Mouse (Mus musculus) heart, embryonic 14.5 days (tissue): ENCODE results near the gene Rtn1. TPM values are rescaled to one million over a fixed set of nuclear protein-coding genes. Genes with fewer than 3 reads are reported as not detected.

Source experiments
- ATAC-seq: fragments of 200-750 bp; cut with Nextera tagmentation; 2 replicates; pipeline ENCODE4 v1.8.0; 2017; ENCODE audit warnings: low read depth, moderate TSS enrichment; ENCODE audit not compliant: insufficient number of reproducible peaks, insufficient read depth, low FRiP score
- H3K27ac ChIP-seq, 2 experiments: fragments of 200-500 bp in 1 of 2; fragments of 300-500 bp in 1 of 2; sonication (generic) in 1 of 2; replicated peaks in 1 of 2; 2 replicates each; pipeline ENCODE4 v1.5.1; 2012 to 2014; ENCODE audit warnings: low read depth in 2 of 2, low read length in 2 of 2, control low read depth in 1 of 2, mild to moderate bottlenecking in 1 of 2, mixed read lengths in 1 of 2; ENCODE audit not compliant: control insufficient read depth in 1 of 2, insufficient read depth in 1 of 2
- H3K27me3 ChIP-seq: fragments of 300-500 bp; sonication (generic); 2 replicates; pipeline ENCODE4 v1.6.1; 2014; ENCODE audit warnings: mild to moderate bottlenecking, low read length, control low read depth; ENCODE audit not compliant: control insufficient read depth, insufficient read depth
- H3K36me3 ChIP-seq: fragments of 300-500 bp; sonication (generic); 2 replicates; pipeline ENCODE4 v1.6.1; 2014; ENCODE audit warnings: mild to moderate bottlenecking, control low read depth, low read length, mixed read lengths; ENCODE audit not compliant: control insufficient read depth, insufficient read depth
- H3K4me1 ChIP-seq, 2 experiments: fragments of 200-500 bp in 1 of 2; fragments of 300-500 bp in 1 of 2; sonication (generic) in 1 of 2; 2 replicates each; pipeline ENCODE4 v1.6.1; 2012 to 2014; ENCODE audit warnings: low read length in 2 of 2, control low read depth in 1 of 2, mixed read lengths in 1 of 2; ENCODE audit not compliant: control insufficient read depth in 2 of 2, insufficient read depth in 2 of 2
- H3K4me2 ChIP-seq: fragments of 300-500 bp; sonication (generic); 2 replicates; pipeline ENCODE4 v1.6.1; 2014; ENCODE audit warnings: mild to moderate bottlenecking, low read length
- H3K4me3 ChIP-seq, 2 experiments: fragments of 200-500 bp in 1 of 2; fragments of 300-500 bp in 1 of 2; sonication (generic) in 1 of 2; 2 replicates each; pipeline ENCODE4 v1.5.1; 2012 to 2014; ENCODE audit warnings: low read length in 2 of 2, mild to moderate bottlenecking in 2 of 2, control low read depth in 1 of 2, low read depth in 1 of 2, moderate library complexity in 1 of 2; ENCODE audit not compliant: control insufficient read depth in 1 of 2, insufficient read depth in 1 of 2
- H3K9ac ChIP-seq: fragments of 300-500 bp; sonication (generic); 2 replicates; pipeline ENCODE4 v1.6.1; 2014; ENCODE audit warnings: mild to moderate bottlenecking, low read length
- H3K9me3 ChIP-seq: fragments of 300-500 bp; sonication (generic); 2 replicates; pipeline ENCODE4 v1.6.1; 2016; ENCODE audit warnings: low read length, control low read depth; ENCODE audit not compliant: control insufficient read depth
- WGBS: fragments of 180-500 bp; shearing (Covaris S2); extraction: QIAGEN DNeasy Blood & Tissue Kit; methylation state at CpG from one replicate; pipeline ENCODE4 v1.1.7; 2014; 5-methylcytosine and 5-hydroxymethylcytosine counted together
- polyA plus RNA-seq: library from polyadenylated mRNA; unstranded; fragments of >200 nt; fragmentation: Nextera tagmentation; extraction: Ambion mirVana; gene quantifications from 2 replicates; pipeline ENCODE4 v1.2.1, GENCODE M21; 2014

The Rtn1 gene
- polyA plus RNA-seq, 1 experiment from 2014 or later = 15.1 TPM

DNA sequence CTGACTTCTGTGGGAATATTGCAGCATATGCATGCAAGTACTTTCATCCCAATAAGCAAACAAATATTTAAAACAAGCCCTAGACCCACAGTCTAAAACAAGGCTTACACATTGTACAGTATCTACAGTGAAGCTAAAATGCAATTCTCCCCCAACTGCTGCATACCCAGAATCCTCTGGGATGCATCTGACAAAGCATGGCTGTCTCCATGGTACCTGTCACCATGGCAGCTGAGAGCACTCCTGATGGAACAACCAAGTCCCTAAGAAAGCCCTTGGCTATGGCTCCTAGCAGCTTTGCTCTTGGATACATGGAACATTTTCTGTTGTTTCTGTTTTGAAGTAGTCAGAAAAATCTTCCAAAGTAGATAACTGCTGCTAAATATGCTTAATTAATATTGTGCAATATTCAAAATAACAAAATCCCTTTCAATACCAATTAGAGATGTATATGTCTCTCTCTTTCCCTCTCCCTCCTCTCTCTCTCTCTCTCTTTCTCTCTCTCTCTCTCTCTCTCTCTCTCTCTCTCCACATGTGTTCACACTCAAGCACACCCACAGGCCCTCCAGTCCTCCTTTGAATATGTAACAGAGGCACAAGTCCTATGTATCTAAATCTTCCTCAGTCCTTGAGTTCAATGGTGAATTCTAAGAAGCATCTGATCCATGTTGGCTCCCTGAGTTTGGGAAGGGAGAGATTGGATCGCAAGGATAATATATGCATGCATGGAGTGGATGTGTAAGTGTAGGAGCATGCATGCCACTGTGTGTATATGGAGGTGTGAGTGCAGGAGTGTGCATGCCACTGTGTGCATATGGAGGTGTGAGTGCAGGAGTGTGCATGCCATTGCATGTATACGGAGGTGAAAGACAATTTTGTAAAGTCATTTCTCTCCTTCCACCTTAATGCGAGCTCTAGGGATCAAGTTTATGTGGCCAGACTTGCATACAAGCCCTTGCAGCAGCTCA, 143.3 kb downstream of the Rtn1 start:
- Histone ChIP-seq H3K27ac (no peak overlapping the region), H3K36me3 (no peaks in the 10 kb centered on the region)

DNA sequence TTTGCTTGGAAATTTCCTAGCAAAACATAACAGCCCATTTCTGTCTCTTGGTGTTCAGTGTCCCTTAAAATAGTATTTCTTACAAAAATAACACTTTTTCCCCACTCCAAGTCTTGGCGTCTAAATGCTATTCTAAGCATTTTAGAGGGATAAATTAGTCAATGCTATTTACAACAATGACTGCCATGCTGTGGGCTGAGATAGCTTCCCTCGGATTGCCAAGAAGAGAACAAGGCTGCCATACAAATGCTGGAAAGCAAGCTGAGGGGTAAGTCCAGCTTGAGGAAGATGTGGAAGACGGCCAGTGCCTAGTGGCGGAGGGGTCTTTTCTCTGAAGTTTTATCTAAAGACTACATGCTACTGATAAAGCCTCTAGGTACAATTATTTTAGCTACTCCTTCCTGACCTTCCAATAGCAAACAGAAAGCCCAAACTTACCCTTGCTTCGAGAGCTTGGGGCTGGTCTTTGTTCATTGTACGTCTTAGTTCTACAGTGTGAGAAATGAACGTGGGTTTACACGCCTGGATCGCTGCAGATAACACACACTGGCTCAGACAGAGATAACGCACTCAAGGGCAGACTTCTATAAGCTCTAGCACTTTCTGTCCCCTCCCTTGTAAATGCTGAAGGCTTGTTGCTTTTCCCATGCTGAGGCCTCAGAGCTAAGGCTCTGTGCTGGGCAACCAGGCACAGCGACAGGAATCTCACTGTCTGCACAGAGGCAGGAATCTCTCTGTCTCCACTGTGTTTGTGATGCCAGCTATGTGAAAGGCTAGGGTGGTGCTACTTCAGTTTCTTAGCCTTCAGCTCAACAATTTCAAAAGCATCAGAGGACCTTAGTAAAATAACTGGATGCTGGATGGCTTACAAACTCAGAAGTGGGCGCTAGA, 145.4 kb downstream of the Rtn1 start:
- 50% methylated on average over 12 of the region's 12 CpGs for WGBS
- Histone ChIP-seq H3K9ac (no peak overlapping the region), H3K4me3 (no peak overlapping the region), H3K9me3 (peaks cover 5% of the 10 kb centered on the region; the same call in 1 of the 2 replicates), H3K4me2 (no peak overlapping the region), H3K27me3 (no peaks in the 10 kb centered on the region), H3K36me3 (no peaks in the 10 kb centered on the region), H3K4me1 (0 out of 4 replicates have a peak, but pooled peaks cover 0 to 2% of the 10 kb centered on the region in 2 experiments), H3K27ac (peak overlapping the region in 1 of 2 experiments; percentile 52; a peak in 2 of 4 replicates)
- ATAC-seq = no peak

More for the DNA sequence above, 143.3 kb downstream of the Rtn1 start:
- Histone ChIP-seq H3K9ac (no peak overlapping the region), H3K4me1 (0 out of 4 replicates have a peak, but pooled peaks cover 0 to 2% of the 10 kb centered on the region in 2 experiments), H3K4me3 (no peak overlapping the region), H3K4me2 (no peak overlapping the region), H3K27me3 (no peaks in the 10 kb centered on the region), H3K9me3 (peaks cover 5% of the 10 kb centered on the region; the same call in 1 of the 2 replicates)
- no peak for ATAC-seq
- 88% methylated on average over 3 of the region's 3 CpGs for WGBS

DNA sequence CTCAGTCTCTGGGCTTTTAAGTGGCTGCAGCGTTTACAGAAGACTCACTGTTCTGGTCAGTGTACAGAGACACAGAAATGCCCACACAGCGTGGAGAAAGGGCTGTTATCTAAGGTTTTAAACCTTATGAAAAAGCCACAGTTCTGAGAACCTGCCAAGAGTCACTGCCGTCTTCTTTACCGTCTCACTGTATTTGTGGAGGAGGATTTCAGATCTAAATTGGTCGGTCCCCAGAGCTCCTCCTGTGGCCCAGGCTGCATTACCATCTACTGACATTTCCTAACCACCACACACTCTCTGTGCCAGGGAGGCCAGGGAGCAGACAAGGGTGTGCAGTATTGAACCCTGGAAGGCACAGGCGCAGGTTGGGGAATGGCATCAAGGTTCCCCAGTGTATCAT, 151.9 kb downstream of the Rtn1 start:
- ATAC-seq = no peak

GRCm38 (mm10) chr12:72253040-72253439, 155.8 kb downstream of the Rtn1 start:
- no peaks in the 10 kb centered on the region for H3K9me3 ChIP-seq
- peaks cover 0 to 2% of the 10 kb centered on the region in 2 experiments; a peak in 2 of 4 replicates for H3K4me1 ChIP-seq
- WGBS = 72% methylated on average over 3 of the region's 3 CpGs
- H3K36me3 ChIP-seq = no peaks in the 10 kb centered on the region
- no peaks in the 10 kb centered on the region for H3K27me3 ChIP-seq
- H3K9ac ChIP-seq = no peak overlapping the region
- no peak overlapping the region for H3K4me2 ChIP-seq
- no peak overlapping the region for H3K4me3 ChIP-seq
- H3K27ac ChIP-seq = no peak overlapping the region
- no peak for ATAC-seq

More for the DNA sequence above, 151.9 kb downstream of the Rtn1 start:
- H3K9me3 ChIP-seq = no peaks in the 10 kb centered on the region
- H3K36me3 ChIP-seq = no peaks in the 10 kb centered on the region
- 33% methylated on average over 6 of the region's 6 CpGs for WGBS
- no peak overlapping the region for H3K4me2 ChIP-seq
- H3K4me1 ChIP-seq = peaks cover 0 to 2% of the 10 kb centered on the region in 2 experiments; a peak in 2 of 4 replicates
- H3K27me3 ChIP-seq = no peaks in the 10 kb centered on the region
- H3K4me3 ChIP-seq = no peak overlapping the region
- H3K27ac ChIP-seq = 0 out of 4 replicates have a peak overlapping the region, but pooled peaks of 1 of the 2 experiments have one; percentile 19
- H3K9ac ChIP-seq = no peak overlapping the region

GRCm38 (mm10) chr12:72251890-72252445, 156.9 kb downstream of the Rtn1 start:
- ATAC-seq = no peak
- Histone ChIP-seq H3K9me3 (no peaks in the 10 kb centered on the region), H3K36me3 (no peaks in the 10 kb centered on the region), H3K27me3 (no peaks in the 10 kb centered on the region), H3K9ac (no peak overlapping the region), H3K4me2 (no peak overlapping the region), H3K4me3 (no peak overlapping the region), H3K4me1 (no peaks in the 10 kb centered on the region), H3K27ac (no peak overlapping the region)
- 85% methylated on average over 10 of the region's 10 CpGs for WGBS

DNA sequence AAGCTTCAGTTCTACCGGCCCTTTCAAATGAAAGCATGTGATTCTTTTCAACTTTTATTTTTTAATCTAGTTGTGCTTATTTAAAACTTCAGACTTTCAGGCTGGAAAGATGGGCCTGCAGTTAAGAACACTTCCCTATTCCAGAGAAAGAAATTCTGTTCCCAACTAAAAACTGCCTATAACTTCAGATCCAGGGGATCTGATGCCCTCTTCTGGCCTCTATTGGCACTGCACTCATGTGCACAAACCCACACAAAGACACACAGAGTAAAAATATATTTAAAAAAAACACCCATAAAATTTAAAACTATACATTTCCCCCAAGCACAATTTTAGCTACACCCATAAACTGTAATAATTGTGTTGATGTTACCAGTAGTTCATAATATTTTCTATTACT, 163.9 kb downstream of the Rtn1 start:
- ATAC-seq = no peak
- Histone ChIP-seq H3K36me3 (no peaks in the 10 kb centered on the region), H3K4me2 (no peak overlapping the region), H3K9ac (no peak overlapping the region), H3K27me3 (no peaks in the 10 kb centered on the region), H3K4me1 (0 out of 4 replicates have a peak, but pooled peaks cover 0 to 1% of the 10 kb centered on the region in 2 experiments), H3K4me3 (no peak overlapping the region), H3K9me3 (no peaks in the 10 kb centered on the region), H3K27ac (no peak overlapping the region)
- 85% methylated on average over 1 of the region's 1 CpGs for WGBS

- no peak for ATAC-seq
- Histone ChIP-seq H3K4me3 (no peak overlapping the region), H3K9me3 (no peaks in the 10 kb centered on the region), H3K9ac (no peak overlapping the region), H3K27me3 (peaks cover 7% of the 10 kb centered on the region; the same call in 1 of the 2 replicates), H3K27ac (no peak overlapping the region), H3K4me2 (no peak overlapping the region), H3K4me1 (0 out of 4 replicates have a peak, but pooled peaks cover 0 to 7% of the 10 kb centered on the region in 2 experiments), H3K36me3 (no peaks in the 10 kb centered on the region)
- WGBS = 57% methylated on average over 6 of the region's 6 CpGs
Observed at GRCm38 (mm10) chr12:72242807-72243206, 166.0 kb downstream of the Rtn1 start.
